Mouse (Mus musculus): Measurements from ENCODE around the gene Cmya5.
A peak's percentile ranks its signal among the peaks of the same experiment; 100 is the strongest.
"Not testable (repeated sequence)": the region's sequence is repeated elsewhere in the genome, so short reads cannot be mapped to it uniquely, and the experiment has no call there.

The Cmya5 gene

DNA sequence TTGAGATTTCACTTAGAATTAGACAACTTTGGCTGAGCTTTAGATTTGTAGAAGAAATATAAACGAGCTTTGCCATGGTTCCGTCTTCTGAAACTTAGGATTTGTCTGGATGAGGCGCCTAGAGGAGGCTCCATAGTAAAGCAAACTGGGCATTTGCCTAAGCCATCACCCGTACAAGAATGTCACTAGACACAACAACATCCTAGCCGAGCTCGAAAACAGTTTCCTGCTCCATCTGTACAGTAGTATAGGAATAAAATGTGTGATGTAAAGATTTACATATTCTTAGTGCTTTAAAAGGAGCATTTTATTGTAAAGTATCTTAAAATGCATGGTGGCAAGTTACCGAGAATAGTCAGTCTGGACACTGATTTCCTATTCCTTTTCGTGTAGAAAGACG is 22.2 kb downstream of the Cmya5 start:
- no peak for DNase-seq (ENCODE audit: low read depth, low spot score)

DNA sequence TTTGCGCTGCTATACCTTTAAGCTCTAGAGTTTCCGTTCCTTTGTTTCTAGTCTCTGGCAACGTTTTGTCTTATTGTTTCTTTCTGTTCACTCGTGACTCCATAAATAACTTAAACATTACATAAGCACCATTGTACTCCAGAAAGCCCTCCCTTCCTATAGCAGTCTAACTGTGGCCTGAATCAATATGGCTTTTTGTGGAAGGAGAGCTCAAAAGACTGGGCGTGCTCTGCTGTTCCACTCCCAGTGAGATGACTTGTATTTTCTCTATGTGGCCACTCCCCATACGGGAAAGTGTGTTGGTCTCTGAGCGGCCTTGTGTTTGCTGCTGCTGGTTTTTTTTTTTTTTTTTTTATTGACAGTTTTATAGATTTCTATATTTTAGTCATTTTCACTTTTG is 27.3 kb downstream of the Cmya5 start:
- DNase-seq (ENCODE audit: low read depth, low spot score): no peak

GRCm38 (mm10) chr13:93102340-93103090 is 42.0 kb downstream of the Cmya5 start:
- DNase-seq (ENCODE audit: low read depth, low spot score): peak; percentile 92

DNA sequence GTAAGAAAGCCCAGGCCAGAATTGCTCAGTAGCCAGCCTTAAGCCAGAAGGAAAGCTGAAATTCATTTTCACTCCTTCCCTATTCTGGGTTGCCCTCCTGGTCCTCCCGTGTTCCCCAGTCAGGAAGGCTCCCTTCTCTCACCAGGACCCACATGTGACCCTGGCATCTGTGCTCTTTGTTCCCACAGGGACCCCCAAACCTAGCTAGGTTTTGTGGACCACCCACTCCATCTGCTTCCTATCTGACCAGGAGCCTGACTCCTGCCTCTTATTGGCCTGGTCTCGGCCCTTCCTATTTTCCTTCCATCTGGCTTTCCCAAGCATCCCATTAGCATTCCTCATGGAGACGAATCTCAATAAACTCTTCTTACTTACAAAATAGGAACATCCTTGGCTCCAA is 45.9 kb downstream of the Cmya5 start:
- no peak for DNase-seq (ENCODE audit: low read depth, low spot score)

- DNase-seq (ENCODE audit: low read depth, low spot score): peak; percentile 96
Observed at GRCm38 (mm10) chr13:93096643-93097042, 47.9 kb downstream of the Cmya5 start.

GRCm38 (mm10) chr13:93095097-93095791 is 49.3 kb downstream of the Cmya5 start:
- DNase-seq (ENCODE audit: low read depth, low spot score): peak; percentile 38

DNA sequence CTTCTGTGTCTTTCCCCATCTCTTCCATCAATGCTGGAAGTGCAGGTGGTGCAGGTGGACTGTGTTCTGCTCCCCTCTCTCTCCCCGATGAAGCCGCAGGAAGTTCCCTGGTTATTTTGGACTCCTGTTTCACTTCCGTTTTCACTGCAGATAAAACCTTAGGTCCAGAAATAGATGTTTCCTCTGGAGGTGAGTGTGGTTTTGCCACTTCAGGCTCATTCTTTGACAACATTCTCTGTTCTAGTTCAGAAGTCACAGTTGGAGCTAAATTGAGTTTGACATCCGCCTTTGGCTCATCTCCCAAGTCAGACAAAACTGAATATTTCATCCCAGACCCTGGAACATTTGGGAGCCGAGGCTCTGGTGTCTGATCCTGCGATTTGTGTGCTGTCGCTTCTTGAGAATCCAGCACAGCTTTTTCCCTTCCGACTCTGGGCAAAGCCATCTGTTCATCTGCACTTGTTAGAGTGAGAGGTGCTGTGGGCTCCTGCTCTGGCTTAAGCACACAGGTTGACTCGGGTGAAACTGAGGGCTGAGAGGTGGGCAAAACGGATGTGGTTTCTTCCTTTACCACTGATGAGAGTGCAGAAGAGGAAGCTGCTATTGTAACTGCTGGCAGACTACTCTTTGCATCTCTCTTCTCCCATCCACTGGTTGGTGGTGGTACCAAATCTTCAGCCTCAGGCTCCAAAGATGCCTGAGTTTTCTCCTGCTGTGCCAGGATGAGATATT is 50.2 kb downstream of the Cmya5 start:
- DNase-seq (ENCODE audit: low read depth, low spot score): no peak

DNA sequence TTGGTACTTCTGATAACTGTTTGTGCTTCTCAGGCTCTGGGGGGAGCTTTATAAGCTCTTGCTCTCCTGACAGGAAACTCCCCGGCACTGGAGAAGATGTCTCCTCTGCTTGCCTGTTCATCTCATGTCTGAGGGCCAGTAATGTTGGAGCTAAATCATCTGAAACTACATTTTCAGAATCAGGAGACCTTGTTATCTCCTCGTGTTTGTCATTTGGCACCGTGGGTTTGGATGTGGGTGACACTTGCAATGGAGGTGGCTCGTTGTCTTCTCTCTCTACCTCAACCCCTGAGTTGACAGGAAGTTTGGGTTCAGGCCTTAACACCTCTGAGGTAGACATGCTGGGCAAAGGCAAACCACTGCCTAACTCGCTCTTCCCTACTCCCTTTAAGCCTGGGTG is 50.8 kb downstream of the Cmya5 start:
- no peak for DNase-seq (ENCODE audit: low read depth, low spot score)

DNA sequence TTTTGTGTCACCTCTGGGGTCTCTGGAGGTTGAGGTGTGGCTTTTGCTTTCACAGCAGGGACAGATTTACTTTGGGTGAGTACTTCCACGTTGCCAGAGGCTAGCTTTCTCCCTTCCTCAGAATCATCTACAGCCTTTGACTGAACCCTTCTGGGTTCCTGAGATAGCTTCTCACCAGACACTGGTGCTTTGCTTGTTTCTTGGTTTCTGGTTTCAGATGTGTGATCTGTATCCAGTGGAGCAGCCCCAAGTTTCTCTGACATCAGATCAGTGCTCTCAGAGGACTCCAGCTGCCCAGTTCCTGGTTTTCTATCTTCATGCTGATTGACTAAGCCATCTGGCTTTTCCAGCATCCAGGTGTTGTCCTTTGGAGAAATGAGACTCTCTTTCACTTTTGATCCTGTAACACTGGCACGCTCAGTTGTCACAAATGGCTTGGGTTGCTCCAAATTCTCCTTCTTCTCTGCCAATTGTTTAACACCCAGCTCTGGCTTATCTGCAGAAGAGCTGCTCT is 51.6 kb downstream of the Cmya5 start:
- no peak for DNase-seq (ENCODE audit: low read depth, low spot score)

- no peak for DNase-seq (ENCODE audit: low read depth, low spot score)
Observed at GRCm38 (mm10) chr13:93091866-93092455, 52.6 kb downstream of the Cmya5 start.

DNA sequence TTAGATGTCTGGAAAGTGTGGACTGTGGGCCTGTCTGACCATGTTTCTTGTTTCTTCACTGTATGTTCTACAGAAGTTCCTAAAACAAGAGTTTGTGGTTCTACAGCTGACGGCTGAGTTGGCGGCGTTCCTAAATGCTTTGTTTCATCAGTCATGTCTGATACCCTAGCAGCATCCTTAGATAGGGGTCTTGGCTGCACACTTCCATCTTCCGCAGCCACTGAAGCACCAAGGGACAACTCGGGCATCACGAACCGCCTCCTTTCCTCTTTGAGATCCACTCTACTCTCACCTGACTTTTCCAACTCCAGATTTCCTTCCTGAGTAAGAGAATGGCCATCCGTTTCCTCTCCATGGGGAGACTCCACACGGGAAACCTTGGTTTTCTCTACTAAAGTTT is 53.3 kb downstream of the Cmya5 start:
- no peak for DNase-seq (ENCODE audit: low read depth, low spot score)

GRCm38 (mm10) chr13:93089481-93089880 is 55.0 kb downstream of the Cmya5 start:
- peak; percentile 39 for DNase-seq (ENCODE audit: low read depth, low spot score)

DNA sequence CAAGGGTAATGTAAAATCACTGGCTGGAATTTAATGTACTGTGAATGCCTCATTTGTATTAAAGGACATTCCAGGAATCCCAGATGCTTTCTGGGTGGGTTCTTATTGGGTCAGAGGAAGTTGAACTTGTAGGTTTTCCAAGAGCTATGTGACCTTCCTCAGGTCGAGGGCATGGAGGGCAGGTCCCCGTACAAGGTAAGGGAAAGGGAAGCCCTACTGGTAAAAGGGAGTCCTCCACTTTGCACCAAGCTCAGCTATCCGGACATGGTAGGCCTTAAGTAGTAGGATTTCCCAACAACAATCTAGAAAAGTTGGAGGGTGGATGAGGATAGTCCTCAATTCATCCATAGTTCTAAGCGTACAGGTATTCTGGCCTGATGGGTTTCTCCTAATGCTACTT is 58.8 kb downstream of the Cmya5 start:
- no peak for DNase-seq (ENCODE audit: low read depth, low spot score)

- DNase-seq (ENCODE audit: low read depth, low spot score): not testable (repeated sequence)
Observed at GRCm38 (mm10) chr13:93082324-93082723, 62.2 kb downstream of the Cmya5 start.

DNA sequence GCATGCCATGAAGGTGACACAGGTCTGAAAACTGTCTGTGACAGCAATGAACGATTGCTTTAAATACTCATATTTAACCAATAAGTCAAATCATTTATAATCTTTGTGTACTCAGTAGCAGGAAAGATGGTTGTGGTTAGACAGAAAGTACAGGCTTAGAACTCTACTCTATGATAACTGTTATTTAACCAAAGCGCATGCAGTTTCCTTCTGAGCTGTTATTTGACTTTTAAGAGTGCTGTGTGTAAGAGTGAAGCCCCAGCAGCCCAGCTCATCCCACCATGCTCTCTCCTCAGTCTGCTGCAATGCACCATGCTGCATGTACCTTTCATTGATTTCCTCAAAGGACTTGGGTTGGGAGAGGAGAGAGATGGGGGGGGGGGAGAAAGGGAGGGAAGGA is 63.7 kb downstream of the Cmya5 start:
- no peak for DNase-seq (ENCODE audit: low read depth, low spot score)

DNA sequence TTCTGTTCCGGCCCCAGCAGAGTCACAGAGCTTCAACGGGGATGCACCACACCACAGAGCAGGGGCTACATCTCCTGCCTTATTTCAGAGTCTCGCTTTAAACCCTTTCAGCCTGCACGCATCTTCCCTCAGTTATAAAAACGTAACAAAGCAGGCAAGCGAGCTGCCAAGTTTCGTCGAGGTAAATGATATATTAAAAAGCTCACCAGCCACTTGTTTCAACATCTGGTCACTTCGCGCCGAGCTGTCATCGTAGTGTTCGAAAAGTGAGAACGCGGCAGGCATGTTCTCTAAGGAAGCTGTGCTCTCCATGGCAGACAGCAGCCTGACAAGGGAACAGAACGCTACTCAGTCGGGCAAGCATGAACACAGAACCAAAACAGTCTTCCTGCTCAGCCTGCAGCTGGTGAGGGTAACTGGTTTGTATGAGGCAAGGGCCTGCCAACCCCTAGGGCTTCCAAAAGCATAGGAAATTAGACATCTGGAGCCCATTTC is 70.3 kb downstream of the Cmya5 start:
- no peak for DNase-seq (ENCODE audit: low read depth, low spot score)

DNA sequence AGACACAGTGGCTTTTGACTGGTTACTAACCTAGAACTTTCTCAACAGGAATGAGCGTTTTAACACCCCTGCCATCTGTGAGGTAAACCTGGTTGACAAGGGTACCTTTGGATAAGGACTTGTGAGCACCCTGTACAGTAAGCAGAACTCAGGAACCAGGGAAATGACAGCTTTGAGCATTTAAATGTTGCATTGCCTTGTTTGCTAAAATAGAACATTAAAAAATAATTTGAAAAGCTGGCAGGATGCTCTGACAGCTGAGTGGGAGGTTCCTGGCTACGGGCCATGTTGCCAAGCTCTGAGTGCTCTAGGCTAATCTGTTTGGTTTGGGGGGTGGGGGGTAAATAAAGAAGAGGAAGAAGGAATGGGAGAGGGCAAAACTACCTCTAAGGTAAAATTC is 70.9 kb downstream of the Cmya5 start:
- no peak for DNase-seq (ENCODE audit: low read depth, low spot score)

- peak; percentile 26 for DNase-seq (ENCODE audit: low read depth, low spot score)
Observed at GRCm38 (mm10) chr13:93072871-93073411, 71.6 kb downstream of the Cmya5 start.

GRCm38 (mm10) chr13:93070406-93070805 is 74.1 kb downstream of the Cmya5 start:
- DNase-seq (ENCODE audit: low read depth, low spot score): no peak

DNA sequence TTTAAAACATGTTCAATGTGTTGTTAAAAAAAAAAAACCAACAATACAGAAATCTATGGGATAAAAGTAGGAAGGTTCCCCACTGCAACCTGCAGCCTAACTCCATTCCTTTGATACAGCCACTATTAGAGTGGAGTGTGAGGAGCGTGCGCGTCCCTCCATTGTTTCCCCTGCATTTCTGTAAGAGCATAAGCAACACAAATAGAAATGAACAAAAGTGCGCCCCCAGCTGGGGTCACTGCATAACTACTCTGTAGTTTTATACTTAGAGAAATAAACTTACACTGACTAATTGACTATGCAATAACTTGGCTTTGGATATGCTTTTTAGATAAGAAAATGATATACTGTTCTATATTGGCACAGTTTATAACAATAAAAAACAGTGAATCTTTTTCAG is 75.0 kb downstream of the Cmya5 start:
- peak; percentile 52 for DNase-seq (ENCODE audit: low read depth, low spot score)

DNA sequence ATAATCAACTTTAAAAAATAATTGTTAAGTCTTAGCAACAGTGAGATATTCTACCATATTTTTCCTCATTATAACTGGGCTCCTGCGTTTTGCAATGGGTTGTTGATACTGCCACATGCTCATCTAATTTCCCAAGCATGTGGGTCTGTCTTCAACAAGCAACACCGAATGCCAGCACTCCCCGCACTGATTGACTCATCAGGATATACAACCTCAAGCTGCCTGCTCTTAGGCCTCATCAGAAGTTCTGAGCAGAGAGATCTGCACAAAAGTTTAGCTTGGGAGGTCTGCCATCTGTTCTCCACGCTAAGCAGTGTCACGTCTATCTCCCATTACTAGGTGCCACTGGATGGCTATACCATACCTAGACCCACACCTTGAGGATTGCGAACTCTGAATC is 76.2 kb downstream of the Cmya5 start:
- DNase-seq (ENCODE audit: low read depth, low spot score): no peak

Data from R1 (cell line).